Mouse (Mus musculus) naive thymus-derived CD4-positive, alpha-beta T cell, adult 2 months (primary cell): ENCODE measurements around the gene Ube4a.
A peak's percentile ranks its signal among the peaks of the same experiment; 100 is the strongest.
"Not testable (repeated sequence)": the region's sequence is repeated elsewhere in the genome, so short reads cannot be mapped to it uniquely, and the experiment has no call there.

Source experiments
- DNase-seq: peaks from one replicate; pipeline ENCODE4 v3.0.0-alpha.2; 2011; ENCODE audit warnings: low read depth

Gene Ube4a

DNA sequence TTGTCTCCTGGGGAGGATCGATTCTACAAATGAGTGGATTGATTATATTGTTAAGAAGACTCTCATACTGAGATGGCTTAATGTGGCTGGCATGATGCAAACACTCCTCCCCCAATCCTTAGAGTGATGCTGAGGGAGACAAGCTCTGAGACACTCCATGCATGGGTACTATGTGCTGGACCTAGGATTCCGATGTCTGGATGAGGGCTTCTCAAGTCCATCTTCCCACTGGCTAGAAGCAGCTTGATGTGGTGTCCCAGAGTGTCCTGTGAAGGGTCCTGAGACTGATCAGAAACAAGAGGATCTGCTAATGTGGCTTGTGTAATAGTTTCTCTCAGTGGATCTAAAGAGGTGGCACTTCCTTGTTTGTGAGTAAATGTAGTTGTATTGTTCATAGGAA is 15.7 kb upstream of the Ube4a start:
- no peak for DNase-seq

- peak; percentile 85 for DNase-seq
Measured at GRCm38 (mm10) chr9:44980242-44980641, 14.8 kb upstream of the Ube4a start, which contains the start of gene Cd3g. Gene Cd3g (minus strand): TSS chr9:44980431.

GRCm38 (mm10) chr9:44979806-44980205 is 14.4 kb upstream of the Ube4a start:
- peak; percentile 49 for DNase-seq

DNA sequence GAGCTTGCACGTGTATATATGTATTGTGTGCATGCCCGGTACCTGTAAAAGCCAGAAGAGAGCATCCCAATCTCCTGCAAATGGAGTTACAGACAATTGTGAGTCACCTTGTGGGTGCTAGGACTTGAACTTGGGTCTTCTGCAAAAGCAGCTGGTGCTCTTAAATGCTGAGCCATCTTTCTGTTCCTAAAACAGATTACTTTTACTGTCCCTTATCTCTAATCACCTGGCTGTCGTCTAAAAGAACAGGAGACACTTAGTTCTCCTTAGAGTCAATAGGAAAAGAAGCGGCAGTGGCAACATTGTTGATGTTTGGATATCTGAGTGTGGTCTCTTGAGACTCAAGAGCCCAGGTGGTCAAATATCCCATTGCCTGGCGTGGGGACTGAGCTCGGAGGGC is 12.4 kb upstream of the Ube4a start:
- DNase-seq, result no peak

DNA sequence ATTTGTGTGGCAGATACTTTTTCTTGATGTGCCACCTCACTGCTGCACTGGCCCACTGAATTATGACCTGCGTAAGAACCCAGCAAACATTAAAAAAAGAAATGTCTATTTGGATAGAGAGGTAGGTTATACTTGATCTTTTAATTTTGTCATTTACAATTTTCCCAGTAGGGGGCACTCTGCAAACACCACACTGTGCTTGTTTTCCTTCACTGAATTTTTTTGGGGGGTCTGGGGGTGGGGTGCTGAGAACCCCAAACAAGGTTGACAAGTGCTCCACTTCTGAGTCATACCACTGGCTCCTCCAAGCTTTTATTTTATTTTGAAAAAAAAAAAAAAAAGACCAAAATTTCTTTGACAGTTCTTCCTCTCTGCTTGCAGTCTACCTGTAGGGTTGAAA is 4.0 kb upstream of the Ube4a start:
- peak; percentile 74 for DNase-seq

- not testable (repeated sequence) for DNase-seq
Measured at GRCm38 (mm10) chr9:44967763-44968162, 2.4 kb upstream of the Ube4a start.

- peak; percentile 92 for DNase-seq
Measured at GRCm38 (mm10) chr9:44966815-44967242, 1.4 kb upstream of the Ube4a start.

GRCm38 (mm10) chr9:44965833-44966466 is 550 bp upstream of the Ube4a start:
- peak; percentile 21 for DNase-seq

- DNase-seq, result peak; percentile 81
Measured at GRCm38 (mm10) chr9:44954432-44954831, 11.0 kb downstream of the Ube4a start.

GRCm38 (mm10) chr9:44947836-44948235 is 17.6 kb downstream of the Ube4a start:
- DNase-seq, result no peak

GRCm38 (mm10) chr9:44946185-44946695 is 19.2 kb downstream of the Ube4a start:
- DNase-seq, result no peak

GRCm38 (mm10) chr9:44942421-44942820 is 23.0 kb downstream of the Ube4a start:
- DNase-seq, result no peak

GRCm38 (mm10) chr9:44941756-44942155 is 23.6 kb downstream of the Ube4a start:
- no peak for DNase-seq

- no peak for DNase-seq
Measured at GRCm38 (mm10) chr9:44921543-44921942, 43.9 kb downstream of the Ube4a start.

GRCm38 (mm10) chr9:44921123-44921468 is 44.3 kb downstream of the Ube4a start:
- no peak for DNase-seq

GRCm38 (mm10) chr9:44920374-44921122 is 44.9 kb downstream of the Ube4a start, which contains the start of gene Atp5l:
Gene Atp5l (minus strand): TSS chr9:44920742.
- peak; percentile 97 for DNase-seq

GRCm38 (mm10) chr9:44919606-44920005 is 45.8 kb downstream of the Ube4a start:
- DNase-seq, result no peak

GRCm38 (mm10) chr9:44916196-44916595 is 49.2 kb downstream of the Ube4a start:
- peak; percentile 87 for DNase-seq

DNA sequence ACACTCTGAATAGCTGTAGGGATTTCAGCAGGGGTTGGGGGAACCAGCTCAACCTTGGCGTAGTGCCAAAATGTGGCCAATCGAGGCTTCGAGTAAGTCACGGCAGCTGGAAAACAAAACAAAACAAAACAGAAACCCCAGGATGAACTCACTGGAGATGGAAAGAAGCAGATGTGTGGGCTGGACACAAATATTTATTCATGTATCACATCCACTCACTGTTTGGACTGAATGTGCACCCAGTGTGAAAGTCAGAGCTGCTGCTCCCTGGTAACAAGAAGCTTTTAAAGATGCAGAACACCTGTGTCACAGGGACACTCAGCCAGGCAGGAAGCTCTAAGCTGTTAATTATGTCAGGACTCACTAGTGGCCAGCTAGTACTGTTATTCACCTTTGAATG is 50.7 kb downstream of the Ube4a start:
- no peak for DNase-seq

DNA sequence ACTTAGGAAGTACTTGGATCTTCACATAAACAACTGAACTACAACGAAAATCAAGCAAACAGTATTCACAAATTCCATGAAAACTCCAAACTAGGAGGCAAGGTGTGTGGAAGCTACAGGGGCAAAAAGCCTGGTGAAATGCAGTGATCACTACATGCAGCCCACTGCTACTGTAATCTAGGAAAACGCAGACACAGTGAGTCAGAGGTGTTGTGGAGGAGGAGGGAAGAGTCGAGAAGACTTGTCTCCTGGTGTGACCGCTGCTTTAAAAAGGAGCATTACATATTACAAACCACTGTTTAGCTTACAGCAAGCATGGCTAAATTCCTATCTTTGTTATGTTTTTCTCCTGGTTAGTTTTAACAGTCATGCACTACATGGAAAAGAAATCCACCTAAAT is 54.0 kb downstream of the Ube4a start:
- DNase-seq, result no peak

DNA sequence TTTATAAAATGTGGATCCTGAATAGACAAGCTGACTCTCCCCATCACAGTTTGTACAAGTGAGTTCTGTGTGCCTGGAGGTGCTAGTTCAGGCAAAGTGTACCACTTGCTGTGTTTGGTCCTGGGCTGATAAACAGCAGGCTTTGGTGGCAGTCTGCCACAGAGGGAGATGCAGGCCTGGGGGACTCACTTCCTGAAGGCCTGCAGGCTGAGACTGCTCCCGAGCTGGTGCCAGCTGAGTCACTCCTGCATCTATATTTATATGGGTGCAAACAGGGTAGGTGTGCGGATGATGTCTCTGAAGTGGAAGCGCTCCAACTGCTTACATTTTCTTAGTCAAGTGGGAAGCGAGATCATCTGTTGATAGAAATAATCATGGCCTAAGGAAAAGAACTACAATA is 59.8 kb downstream of the Ube4a start:
- DNase-seq, result no peak

- DNase-seq, result no peak
Measured at GRCm38 (mm10) chr9:44904964-44905363, 60.4 kb downstream of the Ube4a start.

GRCm38 (mm10) chr9:44903856-44904255 is 61.5 kb downstream of the Ube4a start:
- DNase-seq, result no peak
